Comparison of ENCODE assay signal across 11 mouse cellular contexts in genomic region chr13:103102598-103102997, GRCm38 (mm10).
A peak's percentile ranks its signal among the peaks of the same experiment; 100 is the strongest.
DNase-seq lines count a peak whose midpoint lies in the region; ATAC-seq and TF ChIP-seq lines count a peak whose summit lies in the region.
"Had no signal": no experiment of that assay in that cellular context is flagged by ENCODE, and none has a peak within 500 bp of the region (broad histone marks: within the 10 kb centered on the region; RNA-seq: fewer than 3 reads in every experiment).

No protein-coding gene starts in this region.

- H3K9me3 ChIP-seq in heart, embryonic 11.5 days (replicated peaks; ENCODE audit: control insufficient read depth, low read length): no peaks in the 10 kb centered on the region
- H3K9me3 ChIP-seq in lung, embryonic 16.5 days (ENCODE audit: control insufficient read depth, low read length): no peaks in the 10 kb centered on the region
- no peaks in the 10 kb centered on the region for H3K9me3 ChIP-seq in heart, embryonic 16.5 days (replicated peaks; ENCODE audit: control insufficient read depth, low read length)

- peaks cover 1% of the 10 kb centered on the region; the same call in 1 of the 2 replicates for H3K79me2 ChIP-seq in heart, adult 2 months (replicated peaks; ENCODE audit: control insufficient read depth, insufficient read depth, low read length)

- no peaks in the 10 kb centered on the region for H3K36me3 ChIP-seq in heart, embryonic 11.5 days (ENCODE audit: control insufficient read depth, insufficient read depth, low read length)
- H3K36me3 ChIP-seq in heart, adult 2 months (ENCODE audit: control insufficient read depth, insufficient read depth, low read length): no peaks in the 10 kb centered on the region
- H3K36me3 ChIP-seq in lung, embryonic 16.5 days (ENCODE audit: control insufficient read depth, insufficient read depth, low read length): no peaks in the 10 kb centered on the region
- H3K36me3 ChIP-seq in heart, embryonic 16.5 days (ENCODE audit: control insufficient read depth, insufficient read depth): no peaks in the 10 kb centered on the region

- no peak for TF ChIP-seq POLR2A in heart, adult 2 months (IDR thresholded peaks at IDR 0.05; ENCODE audit: insufficient read depth, low read depth, low read length)
- TF ChIP-seq POLR2A in cerebellum, adult 2 months (IDR thresholded peaks at IDR 0.05; ENCODE audit: borderline replicate concordance, insufficient read depth, low read length): no peak

- WGBS in heart, embryonic 11.5 days (ENCODE audit: insufficient replicate concordance): 65% methylated on average over 6 of the region's 6 CpGs
- WGBS in heart, adult 2 months: 28% methylated on average over 6 of the region's 6 CpGs
- 62% methylated on average over 6 of the region's 6 CpGs for WGBS in lung, embryonic 16.5 days
- 40% methylated on average over 6 of the region's 6 CpGs for WGBS in heart, embryonic 16.5 days
- WGBS in cerebellum, adult 2 months: 23% methylated on average over 6 of the region's 6 CpGs

- no peak for DNase-seq in heart, adult 2 months
- no peak for DNase-seq in lung, postnatal 36 days
- peak; percentile 77 for DNase-seq in right cerebral cortex, postnatal 25 days
- no peak for DNase-seq in cerebellum, adult 2 months
- no peak for DNase-seq in spleen, postnatal 36 days (ENCODE audit: low spot score in 2 of 2)

- H3K9ac ChIP-seq in heart, embryonic 11.5 days (ENCODE audit: low read depth, low read length): no peak overlapping the region
- no peak overlapping the region for H3K9ac ChIP-seq in heart, adult 2 months (ENCODE audit: low read depth, low read length)
- no peak overlapping the region for H3K9ac ChIP-seq in lung, embryonic 16.5 days (ENCODE audit: low read length)
- H3K9ac ChIP-seq in heart, embryonic 16.5 days (ENCODE audit: low read length): no peak overlapping the region; the same call in 1 of the 2 replicates
- H3K9ac ChIP-seq: liver, embryonic 14.5 days had no signal

- no peak overlapping the region for H3K4me3 ChIP-seq in heart, embryonic 11.5 days (ENCODE audit: low read depth, low read length)
- no peak overlapping the region for H3K4me3 ChIP-seq in heart, adult 2 months
- no peak overlapping the region for H3K4me3 ChIP-seq in lung, embryonic 16.5 days (ENCODE audit: low read length)
- no peak overlapping the region for H3K4me3 ChIP-seq in heart, embryonic 16.5 days (ENCODE audit: low read length)
- H3K4me3 ChIP-seq in cerebellum, adult 2 months (replicated peaks; ENCODE audit: insufficient read depth, low read depth, low read length): no peak overlapping the region
- H3K4me3 ChIP-seq: myocyte had no signal

- TF ChIP-seq EP300 in heart, adult 2 months (IDR thresholded peaks at IDR 0.05; ENCODE audit: insufficient read depth, low read depth, low read length): no peak

- no peaks in the 10 kb centered on the region for H3K27me3 ChIP-seq in heart, embryonic 11.5 days (ENCODE audit: control insufficient read depth, insufficient read depth, low read length)
- no peaks in the 10 kb centered on the region for H3K27me3 ChIP-seq in heart, adult 2 months (ENCODE audit: control insufficient read depth, insufficient read depth, low read length)
- no peaks in the 10 kb centered on the region for H3K27me3 ChIP-seq in lung, embryonic 16.5 days (ENCODE audit: control insufficient read depth, insufficient read depth, low read depth, low read length)
- no peaks in the 10 kb centered on the region for H3K27me3 ChIP-seq in heart, embryonic 16.5 days (ENCODE audit: control insufficient read depth, insufficient read depth, low read length)
- no peaks in the 10 kb centered on the region for H3K27me3 ChIP-seq in cerebellum, adult 2 months (ENCODE audit: control insufficient read depth, insufficient read depth, low read length)
- H3K27me3 ChIP-seq: CH12.LX had no signal

- TF ChIP-seq CTCF in heart, adult 2 months (IDR thresholded peaks at IDR 0.05): no peak
- TF ChIP-seq CTCF in cerebellum, adult 2 months (IDR thresholded peaks at IDR 0.05; ENCODE audit: borderline replicate concordance, insufficient read depth, low read depth, low read length): no peak

- peak; percentile 72; the same call in 1 of the 2 replicates for ATAC-seq in heart, embryonic 11.5 days (replicated peaks; ENCODE audit: insufficient number of reproducible peaks, low FRiP score, low TSS enrichment)
- 0 out of 2 replicates have a peak, but pooled peaks have one; percentile 41 for ATAC-seq in lung, embryonic 16.5 days (ENCODE audit: low read depth)
- peak; percentile 69 for ATAC-seq in heart, embryonic 16.5 days (replicated peaks; ENCODE audit: extremely low read depth, insufficient read depth, low FRiP score)

- H3K27ac ChIP-seq in heart, embryonic 11.5 days (ENCODE audit: low read depth, low read length): no peak overlapping the region
- H3K27ac ChIP-seq in heart, adult 2 months: no peak overlapping the region
- H3K27ac ChIP-seq in lung, embryonic 16.5 days (ENCODE audit: low read length): no peak overlapping the region
- H3K27ac ChIP-seq in heart, embryonic 16.5 days (ENCODE audit: low read length): peak overlapping the region; percentile 35
- H3K27ac ChIP-seq in cerebellum, adult 2 months (ENCODE audit: insufficient read depth, low read length): no peak overlapping the region
- H3K27ac ChIP-seq: liver, embryonic 14.5 days had no signal

- intact Hi-C loops in heart, adult 2 months (cut with DNase I): no loop called here

- H3K4me1 ChIP-seq in heart, embryonic 11.5 days (ENCODE audit: control insufficient read depth, insufficient read depth, low read length): peaks cover 18% of the 10 kb centered on the region
- no peaks in the 10 kb centered on the region; the same call in 1 of the 2 replicates for H3K4me1 ChIP-seq in heart, adult 2 months (ENCODE audit: control insufficient read depth, insufficient read depth, low read length)
- peaks cover 4% of the 10 kb centered on the region; the same call in 1 of the 2 replicates for H3K4me1 ChIP-seq in lung, embryonic 16.5 days (replicated peaks; ENCODE audit: control insufficient read depth, insufficient read depth, low read length)
- peaks cover 16% of the 10 kb centered on the region for H3K4me1 ChIP-seq in heart, embryonic 16.5 days (ENCODE audit: control insufficient read depth, insufficient read depth, low read length)
- H3K4me1 ChIP-seq in cerebellum, adult 2 months (ENCODE audit: control insufficient read depth, insufficient read depth, low read length): no peaks in the 10 kb centered on the region

- no peak overlapping the region for H3K4me2 ChIP-seq in heart, embryonic 11.5 days
- H3K4me2 ChIP-seq in lung, embryonic 16.5 days (ENCODE audit: low read depth, low read length): no peak overlapping the region
- no peak overlapping the region for H3K4me2 ChIP-seq in heart, embryonic 16.5 days (ENCODE audit: low read depth, low read length)
